Mouse (Mus musculus) testis, adult 2 months (tissue): ENCODE results near the gene Fyn.

Experiments
- CTCF ChIP-seq: fragments of 200-500 bp; IDR thresholded peaks from 2 replicates; pipeline ENCODE4 v1.5.1; 2012; ENCODE audit warnings: low read depth, mild to moderate bottlenecking, inconsistent platforms, low read length, moderate library complexity; ENCODE audit not compliant: control insufficient read depth, insufficient read depth, insufficient replicate concordance
- POLR2A ChIP-seq: fragments of 200-500 bp; IDR thresholded peaks from 2 replicates; pipeline ENCODE4 v1.6.1; 2012; ENCODE audit warnings: low read depth, mild to moderate bottlenecking, inconsistent platforms, low read length, moderate library complexity; ENCODE audit not compliant: control insufficient read depth

DNA sequence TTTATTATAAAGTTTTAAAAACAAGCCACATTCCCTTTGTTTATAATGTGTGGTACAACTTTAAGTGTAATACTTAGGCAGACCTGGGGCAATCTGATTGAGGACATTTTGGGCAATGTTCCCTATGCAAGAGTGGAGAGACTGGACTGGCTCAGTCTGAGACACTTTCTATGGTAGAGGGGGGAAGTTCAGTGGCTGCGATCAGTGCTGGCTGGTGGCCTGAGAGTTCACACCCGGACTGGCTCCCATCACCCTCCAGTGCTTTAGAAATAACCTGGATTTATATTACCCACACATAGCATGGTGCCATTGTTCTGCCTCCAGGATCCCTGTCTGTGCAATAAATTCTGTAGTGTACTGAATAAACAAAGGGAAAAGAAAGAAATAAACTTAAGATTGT, 243.5 kb downstream of the Fyn start:
- no peak for TF ChIP-seq POLR2A
- TF ChIP-seq CTCF: no peak
